Mouse (Mus musculus) MEL (cell line): Measurements from ENCODE around the gene Gm43720. TPM values are rescaled to one million over a fixed set of nuclear protein-coding genes. Genes with fewer than 3 reads are reported as not detected.
"Not testable (repeated sequence)": the region's sequence is repeated elsewhere in the genome, so short reads cannot be mapped to it uniquely, and the experiment has no call there.

Experiments used
- DNase-seq: peaks from one replicate; pipeline ENCODE4 v3.0.0; 2011; ENCODE audit warnings: low read depth, low spot score
- H3K27ac ChIP-seq: 2 replicates; pipeline ENCODE4 v1.5.1; 2012; ENCODE audit warnings: low read depth, mild to moderate bottlenecking, control low read depth, low read length, moderate library complexity; ENCODE audit not compliant: control insufficient read depth
- H3K27me3 ChIP-seq, 2 experiments: fragments of 150-350 bp in 1 of 2; sonication (generic) in 1 of 2; 2 replicates each; pipeline ENCODE4 v1.6.1; 2012; ENCODE audit warnings: low read length in 2 of 2, mild to moderate bottlenecking in 2 of 2, improper control_type of control experiment in 1 of 2, moderate library complexity in 1 of 2; ENCODE audit not compliant: insufficient read depth in 2 of 2, control insufficient read depth in 1 of 2
- H3K36me3 ChIP-seq, 2 experiments: 2 replicates each; pipeline ENCODE4 v1.6.1; 2012 to 2014; ENCODE audit warnings: low read length in 2 of 2, improper control_type of control experiment in 1 of 2, inconsistent platforms in 1 of 2, mild to moderate bottlenecking in 1 of 2; ENCODE audit not compliant: insufficient read depth in 2 of 2, control insufficient read depth in 1 of 2
- H3K4me1 ChIP-seq, 2 experiments: fragments of 150-350 bp in 1 of 2; sonication (generic) in 1 of 2; 2 replicates each; pipeline ENCODE4 v1.6.1; 2012; ENCODE audit warnings: low read length in 2 of 2, improper control_type of control experiment in 1 of 2, mild to moderate bottlenecking in 1 of 2; ENCODE audit not compliant: insufficient read depth in 2 of 2, control insufficient read depth in 1 of 2
- H3K4me3 ChIP-seq, 2 experiments: fragments of 150-350 bp in 1 of 2; sonication (generic) in 1 of 2; 2 replicates each; pipeline ENCODE4 v1.5.1; 2012; ENCODE audit warnings: low read depth in 2 of 2, low read length in 2 of 2, mild to moderate bottlenecking in 2 of 2, moderate library complexity in 2 of 2, control low read depth in 1 of 2, improper control_type of control experiment in 1 of 2; ENCODE audit not compliant: control insufficient read depth in 1 of 2, insufficient read depth in 1 of 2
- H3K79me2 ChIP-seq: 2 replicates; pipeline ENCODE4 v1.6.1; 2012; ENCODE audit warnings: mild to moderate bottlenecking, low read length, moderate library complexity; ENCODE audit not compliant: control insufficient read depth, poor library complexity, insufficient read depth
- H3K9ac ChIP-seq: 2 replicates; pipeline ENCODE4 v1.6.1; 2012; ENCODE audit warnings: low read depth, mild to moderate bottlenecking, control low read depth, low read length, moderate library complexity; ENCODE audit not compliant: control insufficient read depth, poor library complexity, severe bottlenecking
- H3K9me3 ChIP-seq: fragments of 150-350 bp; sonication (generic); replicated peaks from 2 replicates; pipeline ENCODE4 v1.6.1; 2012; ENCODE audit warnings: mild to moderate bottlenecking, low read length, improper control_type of control experiment, moderate library complexity; ENCODE audit not compliant: insufficient read depth
- CTCF ChIP-seq, 3 experiments: IDR thresholded peaks in 2 of 3; conservative IDR thresholded peaks in 1 of 3; 2 replicates each; pipeline ENCODE4 v1.5.1; 2011 to 2012; ENCODE audit warnings: low read length in 3 of 3, low read depth in 2 of 3, mild to moderate bottlenecking in 2 of 3, improper control_type of control experiment in 1 of 3, inconsistent platforms in 1 of 3, mixed read lengths in 1 of 3, moderate library complexity in 1 of 3; ENCODE audit not compliant: control insufficient read depth in 1 of 3, insufficient read depth in 1 of 3, poor library complexity in 1 of 3, severe bottlenecking in 1 of 3
- MEF2A ChIP-seq: IDR thresholded peaks from 2 replicates; pipeline ENCODE4 v1.6.1; 2014; ENCODE audit warnings: low read depth, mild to moderate bottlenecking, inconsistent platforms, low read length, improper control_type of control experiment; ENCODE audit not compliant: poor library complexity, insufficient replicate concordance, severe bottlenecking; ENCODE audit errors: extremely low read depth
- POLR2AphosphoS2 ChIP-seq: IDR thresholded peaks from 2 replicates; pipeline ENCODE4 v1.6.1; 2011; ENCODE audit warnings: low read length, improper control_type of control experiment
- TAL1 ChIP-seq: IDR thresholded peaks from 2 replicates; pipeline ENCODE4 v1.6.1; 2012; ENCODE audit warnings: mild to moderate bottlenecking, inconsistent platforms, low read length, moderate library complexity, mixed read lengths
- ZMIZ1 ChIP-seq: IDR thresholded peaks from 2 replicates; pipeline ENCODE4 v1.6.1; 2012; ENCODE audit warnings: low read depth, mild to moderate bottlenecking, inconsistent platforms, low read length, improper control_type of control experiment, moderate library complexity
- polyA plus RNA-seq, 2 experiments: library from polyadenylated mRNA; stranded (reverse) in 1 of 2; unstranded in 1 of 2; fragments of >175 nt in 1 of 2; fragments of >200 nt in 1 of 2; gene quantifications; 2 replicates each; pipeline versions ENCODE4 v1.2.1 to v1.2.4; 2012; ENCODE audit warnings: low replicate concordance in 2 of 2, low read depth in 1 of 2; ENCODE audit not compliant: insufficient read length in 2 of 2, insufficient read depth in 1 of 2, missing spikeins in 1 of 2
- total RNA-seq: library from RNA; depleted of rRNA; stranded (reverse); fragments of 300-350 nt; gene quantifications from 2 replicates; pipeline ENCODE4 v1.2.3, GENCODE M21; 2012; rRNA removed

Gm43720 gene
- total and polyA plus RNA-seq, 3 experiments, result not detected

DNA sequence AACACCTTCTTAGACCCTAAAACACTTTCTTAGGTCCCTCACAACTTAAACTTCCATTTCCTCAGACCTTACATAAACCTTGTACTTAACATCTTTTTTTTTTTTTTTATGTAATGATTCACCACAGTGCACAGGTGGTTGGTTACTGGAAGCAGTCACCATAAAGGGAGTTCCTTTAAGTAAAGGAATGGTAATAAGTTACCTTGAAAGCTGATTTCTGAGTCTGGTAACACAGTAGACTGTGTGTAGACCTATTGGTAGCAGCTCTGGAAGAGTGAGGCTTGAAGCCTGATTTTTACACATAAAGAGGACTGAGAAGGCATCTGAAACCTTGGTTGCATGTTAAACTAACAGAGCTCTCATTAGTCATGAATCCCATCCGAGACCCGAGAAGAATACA lies 59.9 kb downstream of the Gm43720 start:
- Histone ChIP-seq H3K27ac (no peak overlapping the region), H3K4me3 (no peak overlapping the region), H3K79me2 (no peaks in the 10 kb centered on the region), H3K27me3 (peaks cover 2% of the 10 kb centered on the region in 2 experiments; a peak in 1 of 4 replicates), H3K9ac (no peak overlapping the region), H3K9me3 (no peaks in the 10 kb centered on the region), H3K4me1 (peaks cover 0 to 2% of the 10 kb centered on the region in 2 experiments; a peak in 1 of 4 replicates), H3K36me3 (peaks cover 0 to 2% of the 10 kb centered on the region in 2 experiments; a peak in 1 of 4 replicates)
- DNase-seq, result no peak
- no peak for TF ChIP-seq ZMIZ1
- no peak for TF ChIP-seq CTCF (IDR thresholded peaks at IDR 0.05 in 2 of 3, conservative IDR thresholded peaks at IDR 0.05 in 1 of 3; ENCODE audit: control insufficient read depth in 1 of 3, insufficient read depth in 1 of 3, low read depth in 2 of 3, low read length in 3 of 3, poor library complexity in 1 of 3, severe bottlenecking in 1 of 3)
- TF ChIP-seq MEF2A, result no peak
- TF ChIP-seq POLR2AphosphoS2, result no peak
- TF ChIP-seq TAL1, result no peak

DNA sequence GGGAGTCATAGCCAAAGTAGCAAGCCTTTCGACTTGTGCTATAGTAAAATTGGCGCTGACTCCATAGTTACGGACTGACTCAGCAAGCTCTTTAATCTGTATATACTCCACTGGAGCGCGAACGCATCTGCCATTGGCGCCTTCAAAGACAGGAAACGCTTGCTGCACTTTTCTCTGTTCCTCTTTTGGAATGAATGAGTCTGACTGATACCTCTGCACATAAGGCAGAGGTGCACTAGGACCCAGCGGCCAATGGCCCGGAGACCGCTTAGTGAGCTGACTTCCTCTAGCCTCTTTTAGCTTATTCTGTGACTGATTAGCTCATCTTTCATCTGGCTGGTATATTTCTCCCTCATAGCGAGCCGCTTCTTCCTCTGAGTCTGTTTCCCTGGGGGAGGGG lies 63.1 kb downstream of the Gm43720 start:
- not testable (repeated sequence) for H3K27ac ChIP-seq, H3K4me3 ChIP-seq, DNase-seq, H3K9me3 ChIP-seq, H3K4me1 ChIP-seq, H3K79me2 ChIP-seq, H3K36me3 ChIP-seq, H3K9ac ChIP-seq, H3K27me3 ChIP-seq

Other genes with a start within 250 kb of the Gm43720 start
- not detected in 2 replicates for gene Smok3c, start 226.8 kb downstream of the Gm43720 start, total RNA-seq
- gene Smok3c, start 226.8 kb downstream of the Gm43720 start, polyA plus RNA-seq, result not detected
- gene Zkscan1, start 194.9 kb downstream of the Gm43720 start, total RNA-seq, result 11.5 and 13.4 TPM in 2 replicates
- 10 to 100 TPM; 10.6 to 51.7 TPM for gene Zkscan1, start 194.9 kb downstream of the Gm43720 start, polyA plus RNA-seq
- gene Zscan21, start 163.1 kb downstream of the Gm43720 start, total RNA-seq, result 7.6 and 9.0 TPM in 2 replicates
- gene Zscan21, start 163.1 kb downstream of the Gm43720 start, polyA plus RNA-seq, result 10 to 100 TPM in 1 of 2 experiments, not detected in 1; 10.5 TPM
- 5.4 and 6.9 TPM in 2 replicates for gene Zfp113, start 124.2 kb downstream of the Gm43720 start, total RNA-seq
- gene Zfp113, start 124.2 kb downstream of the Gm43720 start, polyA plus RNA-seq, result 1 to 10 TPM in 1 of 2 experiments, not detected in 1; 6.8 TPM
- gene Cops6, start 118.9 kb downstream of the Gm43720 start, total RNA-seq, result 52.6 and 63.7 TPM in 2 replicates
- 100 to 1,000 TPM in 1 of 2 experiments, not detected in 1; 152 TPM for gene Cops6, start 118.9 kb downstream of the Gm43720 start, polyA plus RNA-seq
- 19.1 and 22.2 TPM in 2 replicates for gene Ap4m1, start 108.0 kb downstream of the Gm43720 start, total RNA-seq
- 10 to 100 TPM in 1 of 2 experiments, not detected in 1; 38.5 TPM for gene Ap4m1, start 108.0 kb downstream of the Gm43720 start, polyA plus RNA-seq
- 202 TPM in 2 replicates for gene Mcm7, start 107.5 kb downstream of the Gm43720 start, total RNA-seq
- 100 to 1,000 TPM; 255 to 565 TPM for gene Mcm7, start 107.5 kb downstream of the Gm43720 start, polyA plus RNA-seq
- gene Taf6, start 92.5 kb downstream of the Gm43720 start, total RNA-seq, result 52.6 and 59.6 TPM in 2 replicates
- 10 to 100 TPM in 1 of 2 experiments, not detected in 1; 94.7 TPM for gene Taf6, start 92.5 kb downstream of the Gm43720 start, polyA plus RNA-seq
- gene Cnpy4, start 92.5 kb downstream of the Gm43720 start, total RNA-seq, result 7.8 TPM in 2 replicates
- 10 to 100 TPM in 1 of 2 experiments, not detected in 1; 12.1 TPM for gene Cnpy4, start 92.5 kb downstream of the Gm43720 start, polyA plus RNA-seq
- gene Mblac1, start 85.6 kb downstream of the Gm43720 start, total RNA-seq, result 5.0 and 5.2 TPM in 2 replicates
- gene Mblac1, start 85.6 kb downstream of the Gm43720 start, polyA plus RNA-seq, result 1 to 10 TPM in 1 of 2 experiments, not detected in 1; 5.7 TPM
- not detected in 2 replicates for gene Nxpe5, start 54.1 kb downstream of the Gm43720 start, total RNA-seq
- gene Nxpe5, start 54.1 kb downstream of the Gm43720 start, polyA plus RNA-seq, result not detected
- gene Lamtor4, start 24.5 kb downstream of the Gm43720 start, total RNA-seq, result 45.7 and 51.5 TPM in 2 replicates
- 10 to 100 TPM in 1 of 2 experiments, not detected in 1; 59.0 TPM for gene Lamtor4, start 24.5 kb downstream of the Gm43720 start, polyA plus RNA-seq
- gene BC037034, start 15.9 kb downstream of the Gm43720 start, total RNA-seq, result 27.8 and 35.6 TPM in 2 replicates
- gene BC037034, start 15.9 kb downstream of the Gm43720 start, polyA plus RNA-seq, result 10 to 100 TPM in 1 of 2 experiments, not detected in 1; 59.1 TPM
- 0.15 and 0.16 TPM in 2 replicates for gene Gal3st4, start 7.1 kb downstream of the Gm43720 start, total RNA-seq
- gene Gal3st4, start 7.1 kb downstream of the Gm43720 start, polyA plus RNA-seq, result under 1 TPM in 1 of 2 experiments, not detected in 1; 0.17 TPM
- 0.04 TPM in 1 of 2 replicates, not detected in the other for gene Gpc2, start within 50 bp of the Gm43720 start, total RNA-seq
- not detected for gene Gpc2, start within 50 bp of the Gm43720 start, polyA plus RNA-seq
- gene Stag3, start 282 bp upstream of the Gm43720 start, total RNA-seq, result not detected in 2 replicates
- under 1 TPM in 1 of 2 experiments, not detected in 1; 0.07 TPM for gene Stag3, start 282 bp upstream of the Gm43720 start, polyA plus RNA-seq
- gene Pvrig, start 62.0 kb upstream of the Gm43720 start, total RNA-seq, result not detected in 2 replicates
- not detected for gene Pvrig, start 62.0 kb upstream of the Gm43720 start, polyA plus RNA-seq
- gene Zfp157, start 161.5 kb upstream of the Gm43720 start, total RNA-seq, result 5.5 and 6.7 TPM in 2 replicates
- 1 to 10 TPM in 1 of 2 experiments, not detected in 1; 3.8 TPM for gene Zfp157, start 161.5 kb upstream of the Gm43720 start, polyA plus RNA-seq